Mouse (Mus musculus) layer of hippocampus, postnatal 36 days (tissue): ENCODE data around the gene Sumf1. TPM values are rescaled to one million over a fixed set of nuclear protein-coding genes. Genes with fewer than 3 reads are reported as not detected.

ENCODE experiments used
- DNase-seq, 2 experiments: peaks; one replicate each; pipeline ENCODE4 v3.0.0; 2022
- total RNA-seq, 2 experiments: library from RNA; stranded (reverse); gene quantifications; 2 replicates each; pipeline ENCODE4 v1.2.3; 2021

The Sumf1 gene
- total RNA-seq = 10 to 100 TPM; 18.5 to 18.9 TPM

DNA sequence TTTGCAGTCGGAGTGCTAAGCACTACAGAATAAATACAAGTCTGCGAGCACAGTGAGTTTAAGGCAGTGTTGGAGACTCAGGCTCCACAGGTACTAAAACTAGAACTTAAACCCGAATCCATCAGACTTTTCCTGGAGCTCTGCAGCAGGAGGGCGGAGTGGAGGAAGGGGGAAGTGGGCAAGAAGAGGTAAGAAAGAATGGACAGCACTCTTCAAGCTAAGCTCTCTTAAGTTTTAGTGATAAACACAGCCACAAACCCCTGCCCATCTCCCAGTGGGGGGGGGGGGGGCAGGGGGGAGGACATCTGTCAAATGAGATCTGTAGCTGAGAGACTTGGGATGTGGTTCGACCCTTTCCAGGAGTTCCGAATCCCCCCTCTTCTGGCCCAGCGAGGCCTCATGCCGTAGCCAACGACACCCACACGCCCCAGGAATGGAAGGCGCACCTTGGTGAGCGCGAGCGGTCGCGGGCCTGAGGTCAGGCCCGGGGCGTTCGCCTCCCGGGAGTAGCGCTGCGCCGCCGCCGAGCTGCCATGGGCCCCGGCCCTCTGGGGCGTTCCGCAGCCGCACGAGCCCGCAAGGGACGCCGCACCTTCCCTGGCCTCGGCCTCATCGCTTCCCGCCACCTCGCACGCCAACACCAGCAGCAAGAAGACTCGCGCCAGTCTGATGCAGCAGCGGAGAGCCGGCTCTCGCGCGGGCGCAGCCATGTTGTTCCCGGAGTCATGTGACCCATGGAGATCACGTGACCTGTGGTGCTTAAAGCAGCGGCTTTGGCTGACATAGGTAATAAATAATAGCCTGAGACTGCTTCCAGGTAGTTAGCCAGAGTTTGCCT is at the start of gene Sumf1:
TSS of gene Sumf1 (minus strand) at position 736 of the 838 bp plus-strand sequence.
- peak; percentile 82 to 85 for DNase-seq

DNA sequence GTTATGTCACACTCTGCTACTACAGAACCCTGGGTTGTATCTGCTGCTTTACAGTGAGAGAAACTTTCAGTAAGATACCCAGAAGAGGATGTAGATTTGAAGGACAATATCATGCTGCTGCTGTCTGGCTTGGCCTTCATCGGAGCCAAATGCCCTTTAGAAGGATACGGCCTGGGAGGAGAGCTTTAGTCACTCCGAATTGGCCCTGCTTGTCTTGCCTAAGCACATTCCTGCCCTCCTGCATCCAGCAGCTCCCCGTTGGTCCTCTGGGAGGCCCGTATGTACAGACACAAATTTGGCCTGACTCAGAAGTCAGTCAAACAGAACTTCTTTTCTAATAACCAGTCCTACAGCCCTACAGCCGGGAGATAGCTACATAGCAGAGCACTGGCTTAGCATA is 49.2 kb upstream of the Sumf1 start:
- no peak for DNase-seq

DNA sequence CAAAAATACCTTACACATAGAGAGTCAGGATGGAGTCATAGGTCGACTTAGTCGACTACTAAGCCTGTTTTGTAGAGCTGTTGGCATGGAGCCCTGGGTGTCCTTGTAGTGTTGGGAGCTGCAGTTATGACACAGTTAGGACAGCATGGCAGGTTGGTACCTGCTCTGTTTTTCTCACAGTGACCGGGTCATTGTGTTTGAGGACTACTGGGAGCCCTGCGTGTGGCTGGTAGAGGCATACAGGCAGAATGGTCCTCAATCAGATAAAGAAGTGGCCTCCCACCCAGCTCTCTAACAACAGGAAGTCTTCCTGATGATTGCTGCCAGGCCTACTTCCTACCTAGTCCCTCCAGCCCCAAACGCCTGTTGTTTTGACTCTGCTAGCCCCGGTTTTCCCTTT is 47.7 kb upstream of the Sumf1 start:
- DNase-seq = no peak

DNA sequence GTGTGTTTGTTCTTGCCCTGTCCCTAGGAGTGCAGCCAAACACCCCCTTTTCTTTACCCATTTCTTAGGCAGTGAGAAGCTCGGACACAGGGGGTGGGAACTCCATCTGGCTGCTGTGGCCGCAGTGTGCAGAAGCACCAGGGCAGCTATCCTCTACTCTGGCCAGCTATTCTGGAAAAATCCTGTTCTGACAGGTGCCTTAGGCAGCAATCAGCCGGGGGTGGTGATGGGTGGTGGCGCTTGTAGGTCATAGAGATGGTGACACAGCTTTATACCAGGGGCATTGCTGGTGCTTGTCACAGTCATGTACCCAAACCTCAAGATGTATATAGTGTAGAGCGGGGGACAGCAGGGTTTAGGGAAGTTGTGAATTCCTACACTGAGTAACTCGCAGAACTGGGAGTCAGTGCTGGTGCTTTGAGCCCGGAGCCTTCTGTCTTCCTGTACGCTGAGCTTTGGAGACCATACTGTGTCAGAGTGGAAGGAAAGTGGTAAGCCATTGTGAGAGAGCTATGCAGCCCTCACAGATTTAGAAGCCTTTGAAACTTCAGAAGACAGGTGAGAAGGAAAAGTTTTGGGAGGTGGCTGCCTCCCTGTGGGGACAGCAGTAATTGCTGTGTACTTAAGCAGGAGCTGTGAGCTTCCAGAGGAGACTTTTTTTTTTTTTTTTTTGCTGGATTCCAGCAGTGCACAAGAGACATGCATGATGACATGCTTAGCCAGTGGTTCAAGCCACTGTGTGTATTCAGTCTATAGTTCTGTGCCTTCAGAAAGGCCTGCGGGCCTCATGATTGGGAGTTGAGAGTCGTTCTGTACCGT is 46.7 kb upstream of the Sumf1 start:
- DNase-seq = no peak

DNA sequence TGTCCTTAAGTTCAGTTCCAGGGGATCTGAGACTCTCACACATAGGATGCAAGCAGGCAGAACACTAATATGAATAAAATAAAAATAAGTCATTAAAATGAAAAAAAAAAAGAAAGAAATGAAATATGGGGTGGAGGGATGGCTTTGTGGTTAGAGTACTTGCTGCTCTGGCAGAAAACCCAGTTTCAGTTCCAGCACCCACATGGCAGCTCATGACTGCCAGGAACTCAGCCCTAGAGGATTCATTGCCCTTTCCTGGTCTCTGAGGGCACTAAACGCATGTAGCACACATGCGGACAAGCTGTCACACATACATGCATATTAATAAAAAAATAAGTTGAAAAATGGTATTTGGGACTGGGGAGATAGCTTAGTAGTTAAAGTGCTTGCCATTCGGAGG is 45.2 kb upstream of the Sumf1 start:
- DNase-seq = no peak

DNA sequence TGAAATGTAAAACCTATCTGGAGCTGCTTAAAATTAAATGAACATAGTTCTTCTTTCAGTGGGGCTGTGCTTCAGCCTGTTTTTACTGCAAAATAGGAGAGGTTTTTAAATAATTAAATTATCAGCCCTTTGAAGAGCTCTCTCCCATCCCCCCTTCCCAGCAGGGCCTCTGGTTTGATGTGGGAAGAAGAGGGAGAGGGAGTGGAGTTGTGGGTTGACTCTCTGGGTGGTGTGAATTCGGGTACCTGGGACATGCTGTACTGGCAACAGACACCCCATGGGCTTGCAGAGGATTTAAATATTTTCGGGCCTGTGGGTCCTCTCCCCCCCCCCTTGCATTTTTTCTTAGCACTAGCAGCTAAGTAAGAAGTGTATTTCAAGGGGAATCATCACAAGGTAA is 43.2 kb upstream of the Sumf1 start:
- no peak for DNase-seq

DNA sequence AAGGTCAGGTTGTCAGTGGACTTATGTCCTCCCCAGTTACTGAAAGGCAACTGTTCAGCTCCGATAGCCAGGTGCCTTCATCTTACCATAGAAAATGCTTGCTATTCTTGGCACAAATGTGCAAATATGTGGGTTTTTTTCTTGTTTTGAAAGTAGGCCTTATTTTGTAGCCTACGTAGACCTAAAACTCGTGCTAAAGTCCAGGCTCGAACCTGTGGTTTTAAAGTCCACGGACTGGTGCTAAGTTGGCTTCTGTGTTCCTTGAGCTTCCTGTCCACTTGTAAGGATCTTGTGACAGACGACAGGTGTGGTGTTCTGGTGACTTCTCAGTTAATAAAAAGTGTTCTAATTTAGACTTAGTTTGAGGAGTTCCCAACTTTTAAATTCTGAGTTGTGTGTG is 42.7 kb upstream of the Sumf1 start:
- DNase-seq = no peak

DNA sequence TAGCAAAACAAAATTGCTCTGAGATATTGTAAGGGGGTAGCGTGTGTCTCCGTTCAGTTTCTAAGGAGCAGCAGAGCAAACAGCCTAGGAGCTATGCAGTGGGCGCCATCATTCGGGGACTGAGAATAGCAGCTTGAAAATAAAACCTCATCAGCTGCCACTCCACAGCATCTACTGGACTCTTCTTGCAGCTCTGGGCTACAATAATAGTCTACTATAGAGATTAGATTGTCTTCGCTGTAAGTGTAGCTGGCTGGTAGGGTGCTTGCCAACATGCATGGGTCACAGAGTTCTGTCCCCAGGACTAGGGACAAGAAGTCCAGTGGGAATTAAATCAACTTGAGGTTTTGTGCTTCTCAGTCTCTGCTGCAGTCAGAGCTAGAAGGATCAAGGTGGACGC is 42.1 kb upstream of the Sumf1 start:
- DNase-seq = no peak

DNA sequence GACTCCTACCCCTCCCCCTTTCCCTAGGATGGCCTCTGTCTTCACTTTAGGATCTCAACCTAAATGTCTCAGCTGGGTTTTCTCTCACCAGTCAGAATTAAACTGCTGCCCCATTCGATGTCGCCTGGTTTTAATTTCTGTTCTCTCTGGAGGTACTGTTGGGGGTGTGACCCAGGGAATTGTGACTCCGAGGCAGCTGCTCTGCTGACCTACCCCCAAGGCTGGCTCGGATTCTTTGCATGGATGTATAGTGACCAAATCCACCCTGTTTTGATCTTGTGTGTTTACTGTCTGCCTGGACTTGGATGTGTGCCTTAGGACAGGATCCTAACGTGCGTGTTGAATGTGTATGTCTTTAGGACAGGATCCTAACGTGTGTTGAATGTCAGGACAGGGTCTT is 40.8 kb upstream of the Sumf1 start:
- no peak for DNase-seq

DNA sequence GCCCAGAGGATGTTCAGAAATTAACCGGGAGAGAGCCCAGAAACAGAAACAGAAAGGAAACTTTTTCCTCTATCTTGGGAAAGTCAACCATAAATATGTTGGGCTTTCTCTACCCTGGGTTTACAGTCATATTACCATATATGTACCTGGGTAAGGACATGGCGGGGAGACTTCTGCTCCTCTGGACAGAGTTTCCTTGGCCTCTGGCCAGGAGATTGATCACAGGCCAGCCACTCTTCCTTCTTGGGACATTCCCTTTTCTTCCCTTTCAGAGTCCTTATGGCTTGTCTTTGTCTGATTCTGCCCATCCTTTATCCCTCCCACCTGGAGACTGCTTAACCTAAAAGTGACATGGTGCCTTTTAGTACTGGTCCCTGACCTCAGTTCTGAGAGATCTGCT is 39.6 kb upstream of the Sumf1 start:
- no peak for DNase-seq

DNA sequence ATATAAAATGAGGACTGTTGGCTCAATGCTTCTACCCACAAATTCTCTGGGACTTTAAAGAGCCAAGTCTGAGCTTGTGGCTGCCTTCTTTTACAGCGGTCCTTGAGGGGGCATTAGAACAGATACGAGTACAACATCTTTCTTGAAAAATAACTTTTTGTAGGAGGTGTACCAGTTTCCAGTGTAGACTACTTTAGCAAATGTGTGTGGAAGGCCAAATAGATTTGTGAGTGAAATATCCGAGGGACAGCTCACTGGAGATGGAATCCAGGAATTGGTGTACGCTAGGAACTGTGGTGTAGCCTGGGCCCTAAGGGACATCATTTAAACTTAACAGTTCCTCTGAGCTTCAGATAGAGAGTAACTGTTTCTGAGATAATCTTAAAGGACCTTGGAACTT is 39.0 kb upstream of the Sumf1 start:
- no peak for DNase-seq

DNA sequence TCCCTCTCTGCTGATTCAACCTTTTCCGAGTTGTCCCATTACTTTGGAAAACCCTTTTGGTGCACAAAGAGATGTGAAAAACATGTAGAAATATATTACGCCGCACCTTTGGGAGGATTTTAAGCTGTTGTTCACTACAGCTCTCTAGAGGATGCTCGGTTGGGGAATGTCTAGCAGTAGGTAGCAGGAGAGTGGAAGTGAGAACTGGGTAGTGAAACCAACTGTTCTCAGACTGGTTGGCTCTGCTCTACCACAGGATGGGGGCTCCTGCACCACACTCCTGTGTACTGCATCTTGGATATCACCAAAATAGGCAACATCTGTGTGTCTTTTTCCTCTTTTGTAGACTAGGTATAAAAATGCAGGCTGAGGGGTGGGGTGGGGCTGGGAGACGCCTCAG is 37.5 kb upstream of the Sumf1 start:
- DNase-seq = no peak

DNA sequence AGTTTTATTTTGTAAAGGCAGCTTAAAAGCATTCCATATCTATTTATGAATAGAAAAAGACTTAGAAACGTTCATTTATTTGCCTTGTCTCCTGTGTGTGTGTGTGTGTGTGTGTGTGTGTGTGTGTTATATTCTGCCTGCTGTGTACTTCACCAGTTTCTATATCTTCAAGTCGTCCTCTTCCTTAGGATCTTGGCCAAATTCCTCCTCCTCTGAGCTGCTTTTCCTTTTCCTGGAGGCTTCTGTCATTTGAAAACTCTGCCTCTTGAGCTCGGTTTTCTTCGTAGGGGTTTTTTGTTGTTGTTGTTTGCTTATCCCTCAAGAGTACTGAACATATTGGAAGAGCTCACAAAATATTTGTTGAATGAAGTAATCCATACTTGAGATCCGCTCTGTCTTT is 37.1 kb upstream of the Sumf1 start:
- DNase-seq = no peak

DNA sequence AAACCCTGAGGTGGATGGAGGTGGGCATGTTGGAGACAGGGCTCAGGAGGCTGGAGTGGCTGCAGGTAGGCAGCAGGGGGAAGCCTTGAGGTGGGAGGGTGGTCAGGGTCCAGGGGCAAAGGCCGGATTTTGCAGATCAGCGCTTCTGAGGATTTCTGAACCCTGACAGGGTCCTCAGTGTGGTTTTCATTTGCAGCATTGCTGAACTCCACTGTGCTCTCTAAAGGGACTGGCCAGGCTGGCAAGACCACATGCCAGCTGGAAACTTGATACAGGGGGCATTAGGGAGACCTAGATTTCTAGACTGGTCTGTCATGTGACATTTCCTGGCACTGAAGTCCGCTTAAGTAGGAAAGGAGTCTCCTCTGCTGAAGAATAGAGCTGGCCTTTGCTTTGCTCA is 32.6 kb upstream of the Sumf1 start:
- no peak for DNase-seq

DNA sequence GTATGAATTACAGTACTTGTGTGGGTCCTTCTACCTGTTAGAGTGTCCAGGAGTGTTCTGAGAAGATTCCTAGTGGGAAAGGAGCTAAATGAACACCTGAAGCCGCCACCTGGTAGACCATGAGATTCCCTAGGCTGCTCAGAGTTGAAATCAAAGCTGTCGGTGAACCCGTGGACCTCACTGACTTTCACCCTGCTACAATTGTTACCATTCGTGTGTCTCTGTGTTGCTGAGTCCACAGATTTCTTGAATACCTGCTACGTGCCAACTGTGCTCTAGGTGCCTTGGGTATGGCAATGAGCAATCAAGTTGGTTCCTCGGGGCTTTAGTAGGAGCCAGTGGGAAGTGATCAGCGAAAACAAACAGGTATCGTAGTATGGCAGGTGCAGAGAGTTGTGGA is 31.4 kb upstream of the Sumf1 start:
- no peak for DNase-seq

DNA sequence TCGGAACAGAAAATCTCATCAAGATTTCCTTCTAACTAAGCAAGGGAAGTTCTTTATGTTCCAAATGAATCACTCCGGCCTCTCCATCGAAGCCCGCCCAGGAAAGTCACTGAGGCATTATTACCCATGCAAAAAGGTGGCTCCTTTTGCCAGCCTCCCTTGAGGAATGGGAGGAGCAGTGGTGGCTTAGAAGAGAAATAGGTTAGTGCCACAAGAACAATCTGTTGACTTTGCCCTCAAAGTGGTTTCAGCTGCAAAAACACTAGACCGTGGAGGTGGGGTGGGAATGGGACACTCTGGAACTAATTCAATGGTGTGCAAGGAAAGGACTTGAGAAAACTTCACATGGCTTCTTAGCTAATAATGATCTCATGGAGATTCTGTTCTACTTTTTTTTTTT is 30.7 kb upstream of the Sumf1 start:
- DNase-seq = no peak

DNA sequence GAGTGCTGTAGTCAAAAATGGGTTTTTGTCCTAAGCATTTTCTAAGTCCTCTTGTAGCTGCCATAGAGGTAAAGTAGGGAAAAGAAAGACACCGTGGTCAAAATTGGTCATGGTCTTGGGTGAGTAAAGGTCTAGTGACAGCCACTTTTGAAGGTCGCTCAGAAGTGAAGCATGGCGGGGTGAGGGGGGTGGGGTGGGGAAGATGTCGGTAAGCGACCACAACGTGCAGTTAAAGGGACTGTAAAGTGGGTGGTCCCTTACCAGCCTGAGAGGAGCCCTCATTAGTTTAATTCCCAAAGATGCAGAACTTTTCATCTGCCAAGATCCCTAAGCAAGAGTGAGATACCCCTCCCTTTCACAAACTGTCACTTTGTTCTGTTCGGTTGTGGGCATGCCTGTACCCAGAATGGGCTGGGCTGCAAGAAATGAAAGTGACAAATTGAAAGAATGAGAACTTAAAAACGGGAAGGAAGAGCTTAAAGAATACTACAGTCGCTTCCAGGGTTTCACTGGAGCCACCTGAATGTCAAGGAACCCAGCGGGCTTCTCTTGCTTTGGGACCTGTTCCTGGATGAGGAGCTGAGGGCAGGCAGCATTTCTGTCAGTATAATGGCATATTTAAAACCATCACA is 29.0 kb upstream of the Sumf1 start:
- no peak for DNase-seq

DNA sequence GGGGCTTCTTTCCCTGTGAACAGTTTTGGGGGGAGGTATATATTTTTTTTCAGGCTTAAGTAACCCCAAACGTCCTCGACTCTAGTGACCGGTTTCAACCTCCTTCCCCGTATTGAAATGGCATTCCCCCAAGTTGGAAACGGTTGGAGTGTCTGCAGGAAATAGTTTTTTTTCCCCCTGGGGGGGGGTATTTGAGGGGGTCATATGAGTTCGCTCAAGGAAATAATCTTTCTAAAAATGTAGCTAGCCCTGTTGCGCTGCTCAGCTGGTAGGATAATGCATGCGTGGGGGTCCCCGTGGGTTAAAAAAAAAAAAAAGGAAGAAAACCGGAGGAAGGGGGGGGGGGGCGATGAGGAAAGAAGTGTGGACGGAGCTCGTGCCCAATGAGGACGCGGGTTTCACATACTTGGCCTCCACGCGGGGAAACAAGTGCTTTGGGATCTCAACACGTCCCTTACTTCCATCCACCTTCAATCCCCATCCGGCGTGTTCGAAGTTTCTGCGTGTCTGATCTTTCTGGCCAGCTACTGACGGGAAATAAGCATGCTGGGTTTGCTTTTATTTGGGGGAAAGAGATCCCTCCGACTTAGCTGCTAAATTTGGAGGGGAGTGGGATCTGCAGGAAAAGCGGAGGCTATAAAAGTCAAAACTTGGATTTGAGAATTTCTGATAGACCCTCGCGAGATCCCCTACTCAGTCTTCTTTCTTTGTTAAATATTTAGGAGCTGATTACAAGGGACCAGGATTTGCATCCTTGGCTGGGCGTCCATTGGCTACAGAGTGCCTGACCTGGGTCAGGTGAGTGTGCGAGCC is 28.3 kb upstream of the Sumf1 start:
- no peak for DNase-seq

DNA sequence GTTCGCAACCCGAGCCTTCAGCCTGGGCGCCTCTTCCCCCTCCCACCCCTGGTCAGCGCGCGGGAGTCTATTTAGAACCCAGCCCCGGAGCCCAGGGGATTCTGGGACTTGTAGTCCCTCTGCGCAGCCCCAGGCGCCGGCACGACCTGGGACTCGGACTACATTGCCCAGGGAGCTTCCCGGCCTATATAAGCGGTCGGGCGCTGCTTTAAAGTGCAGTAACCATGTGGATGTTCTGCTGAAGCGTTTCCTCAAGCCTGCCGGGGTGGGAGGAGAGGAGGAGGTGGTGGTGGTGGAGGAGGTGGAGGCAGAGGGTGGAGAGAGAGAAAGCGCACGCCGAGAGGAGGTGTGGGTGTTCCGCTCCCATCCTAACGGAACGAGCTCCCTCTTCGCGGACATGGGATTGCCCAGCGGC is 27.5 kb upstream of the Sumf1 start, which contains the start of gene Itpr1:
TSS of gene Itpr1 (plus strand) at position 216 of the 415 bp plus-strand sequence.
- peak; percentile 96 for DNase-seq

DNA sequence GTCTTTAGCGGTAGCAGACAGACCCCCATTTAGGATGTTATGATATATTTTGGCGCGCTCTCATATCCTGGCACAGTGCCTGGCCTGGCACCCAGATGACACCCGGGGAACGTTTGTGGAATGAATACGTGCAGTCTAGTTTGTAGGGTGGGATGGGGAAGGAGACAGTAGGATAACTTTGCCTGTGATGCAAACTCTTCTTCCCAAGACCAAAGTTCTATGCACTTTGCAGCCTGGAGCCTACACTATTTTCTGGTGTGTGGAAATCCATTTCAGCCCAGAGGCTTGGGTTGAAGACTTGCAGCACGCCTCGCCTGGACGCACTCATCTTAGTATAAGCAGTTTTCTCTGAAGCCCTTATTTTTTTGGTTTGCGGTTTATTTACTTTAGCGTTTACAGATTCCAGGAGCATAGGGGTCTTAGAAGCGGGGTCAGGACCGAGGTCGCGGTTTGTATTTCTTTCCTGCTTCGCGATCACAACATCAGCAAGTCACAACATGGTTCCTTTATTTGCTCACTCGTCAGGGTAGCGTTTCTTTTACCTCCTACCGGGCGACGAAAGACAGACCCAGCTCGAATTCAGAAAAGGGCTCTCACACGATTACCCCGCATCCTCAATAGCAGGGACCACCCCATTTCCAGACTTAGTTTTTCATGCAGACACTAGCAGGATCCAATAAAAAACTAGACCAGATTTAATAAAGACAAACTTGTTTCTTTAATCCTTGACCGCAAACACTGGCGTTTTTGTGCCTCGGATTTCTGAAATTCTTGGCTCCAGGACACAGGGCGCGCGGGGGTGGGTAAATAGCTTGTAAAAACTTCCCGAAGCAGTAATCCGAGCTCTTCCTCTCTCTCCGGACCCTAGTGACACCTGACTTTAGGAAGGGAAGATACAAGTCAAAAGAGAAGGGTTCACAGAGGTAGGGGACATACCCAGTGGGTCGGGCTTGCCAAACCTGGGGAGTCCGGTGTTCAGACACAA is 26.8 kb upstream of the Sumf1 start:
- no peak for DNase-seq

DNA sequence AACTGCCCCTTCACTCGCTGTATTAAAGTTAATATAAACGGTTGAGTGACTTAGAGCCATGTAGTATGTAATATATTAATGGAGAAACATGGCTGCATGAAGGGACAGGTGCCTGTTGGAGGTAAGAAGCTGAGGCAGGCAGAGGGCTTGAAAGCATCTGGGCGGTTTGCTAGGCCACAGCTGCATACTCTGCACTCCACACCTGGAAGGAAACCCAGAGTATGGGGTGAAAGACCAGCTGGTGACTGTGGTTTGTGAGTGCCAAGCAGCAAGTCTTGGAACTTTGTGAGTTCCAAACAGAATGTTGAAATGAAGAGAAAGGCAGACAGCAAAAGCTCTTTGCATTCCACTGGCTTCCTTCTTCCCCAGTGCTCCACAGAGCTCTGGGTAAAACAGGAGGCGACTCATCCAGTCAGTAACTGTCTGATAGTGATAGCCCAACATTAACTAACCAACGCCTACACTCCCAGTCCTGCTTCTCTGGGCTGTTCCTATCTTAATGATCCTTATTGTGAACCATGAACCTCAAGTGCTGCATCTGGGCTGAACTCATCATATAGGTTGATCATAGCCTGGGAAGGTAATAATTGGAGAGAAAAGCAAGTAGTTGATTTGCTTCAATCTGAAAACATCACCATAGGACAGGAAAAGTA is 21.7 kb upstream of the Sumf1 start:
- DNase-seq = no peak
